Mouse (Mus musculus): Measurements from ENCODE around the gene Atp8b2. TPM values are rescaled to one million over a fixed set of nuclear protein-coding genes. Genes with fewer than 3 reads are reported as not detected.

Gene Atp8b2
- total and polyA plus RNA-seq, 2 experiments from 2014 or later, result 10.9 to 83.5 TPM

- Histone ChIP-seq H3K36me3 (ENCODE audit: insufficient read depth, low read length) (peaks cover 20% of the 10 kb centered on the region), H3K9ac (replicated peaks; ENCODE audit: low read length) (peak overlapping the region; percentile 93; the same call in 1 of the 2 replicates), H3K27ac (no peak overlapping the region), H3K4me2 (ENCODE audit: low read depth, low read length) (peak overlapping the region; percentile 73), H3K27me3 (ENCODE audit: insufficient read depth, low read length) (no peaks in the 10 kb centered on the region), H3K4me3 (ENCODE audit: low read length) (no peak overlapping the region), H3K9me3 (ENCODE audit: low read length) (no peaks in the 10 kb centered on the region), H3K4me1 (ENCODE audit: insufficient read depth, low read length) (peaks cover 30% of the 10 kb centered on the region)
- DNase-seq (ENCODE audit: low spot score) (no peak), ATAC-seq (no peak)
- 35% methylated on average over 4 of the region's 4 CpGs for WGBS
- no peak for TF ChIP-seq CTCF (IDR thresholded peaks at IDR 0.05; ENCODE audit: low read depth)
These were observed 1.9 kb downstream of the Atp8b2 start for GRCm38 (mm10) chr3:89961436-89961835.

- Histone ChIP-seq H3K4me3 (ENCODE audit: low read length) (peak overlapping the region; percentile 54), H3K4me2 (ENCODE audit: low read depth, low read length) (peak overlapping the region; percentile 73), H3K4me1 (ENCODE audit: insufficient read depth, low read length) (peaks cover 30% of the 10 kb centered on the region), H3K27ac (peak overlapping the region; percentile 70), H3K9me3 (ENCODE audit: low read length) (no peaks in the 10 kb centered on the region), H3K36me3 (ENCODE audit: insufficient read depth, low read length) (peaks cover 30% of the 10 kb centered on the region), H3K27me3 (ENCODE audit: insufficient read depth, low read length) (no peaks in the 10 kb centered on the region), H3K9ac (replicated peaks; ENCODE audit: low read length) (peak overlapping the region; percentile 67)
- TF ChIP-seq CTCF (IDR thresholded peaks at IDR 0.05; ENCODE audit: low read depth), result no peak
- ATAC-seq, result peak; percentile 91
- DNase-seq (ENCODE audit: low spot score), result peak; percentile 96
- WGBS, result under 1% methylated on average over 30 of the region's 30 CpGs
These were observed 2.8 kb downstream of the Atp8b2 start for GRCm38 (mm10) chr3:89960469-89960868.

- Histone ChIP-seq H3K9ac (replicated peaks; ENCODE audit: low read length) (peak overlapping the region; percentile 67), H3K4me3 (ENCODE audit: low read length) (peak overlapping the region; percentile 54), H3K27ac (peak overlapping the region; percentile 70), H3K36me3 (ENCODE audit: insufficient read depth, low read length) (peaks cover 34% of the 10 kb centered on the region), H3K4me1 (ENCODE audit: insufficient read depth, low read length) (peaks cover 22% of the 10 kb centered on the region), H3K27me3 (ENCODE audit: insufficient read depth, low read length) (no peaks in the 10 kb centered on the region), H3K9me3 (ENCODE audit: low read length) (no peaks in the 10 kb centered on the region), H3K4me2 (ENCODE audit: low read depth, low read length) (peak overlapping the region; percentile 73)
- ATAC-seq (peak; percentile 71), DNase-seq (ENCODE audit: low spot score) (peak; percentile 74)
- TF ChIP-seq CTCF (IDR thresholded peaks at IDR 0.05; ENCODE audit: low read depth), result no peak
- 45% methylated on average over 4 of the region's 4 CpGs for WGBS
These were observed 3.9 kb downstream of the Atp8b2 start for GRCm38 (mm10) chr3:89959435-89959834.

- Histone ChIP-seq H3K4me3 (ENCODE audit: low read length) (no peak overlapping the region), H3K27ac (0 out of 2 replicates have a peak overlapping the region, but pooled peaks have one; percentile 2), H3K27me3 (ENCODE audit: insufficient read depth, low read length) (no peaks in the 10 kb centered on the region), H3K9me3 (ENCODE audit: low read length) (no peaks in the 10 kb centered on the region), H3K4me1 (ENCODE audit: insufficient read depth, low read length) (peaks cover 15% of the 10 kb centered on the region), H3K4me2 (ENCODE audit: low read depth, low read length) (no peak overlapping the region), H3K36me3 (ENCODE audit: insufficient read depth, low read length) (peaks cover 49% of the 10 kb centered on the region), H3K9ac (replicated peaks; ENCODE audit: low read length) (no peak overlapping the region)
- TF ChIP-seq CTCF (IDR thresholded peaks at IDR 0.05; ENCODE audit: low read depth), result no peak
- WGBS, result 95% methylated on average over 9 of the region's 9 CpGs
- DNase-seq (ENCODE audit: low spot score) (no peak), ATAC-seq (no peak)
These were observed 5.4 kb downstream of the Atp8b2 start for GRCm38 (mm10) chr3:89957880-89958279.

- H3K27ac ChIP-seq, result no peak overlapping the region
- H3K4me1 ChIP-seq (ENCODE audit: insufficient read depth, low read length), result peaks cover 6% of the 10 kb centered on the region
- H3K36me3 ChIP-seq (ENCODE audit: insufficient read depth, low read length), result peaks cover 61% of the 10 kb centered on the region
- DNase-seq (ENCODE audit: low spot score) (no peak), ATAC-seq (no peak)
- H3K27me3 ChIP-seq (ENCODE audit: insufficient read depth, low read length), result no peaks in the 10 kb centered on the region
- no peak for TF ChIP-seq CTCF (IDR thresholded peaks at IDR 0.05; ENCODE audit: low read depth)
- no peak overlapping the region for H3K9ac ChIP-seq (replicated peaks; ENCODE audit: low read length)
- H3K4me2 ChIP-seq (ENCODE audit: low read depth, low read length), result no peak overlapping the region
- H3K9me3 ChIP-seq (ENCODE audit: low read length), result no peaks in the 10 kb centered on the region
- 92% methylated on average over 7 of the region's 7 CpGs for WGBS
- H3K4me3 ChIP-seq (ENCODE audit: low read length), result no peak overlapping the region
These were observed 6.9 kb downstream of the Atp8b2 start for GRCm38 (mm10) chr3:89956177-89956971.

GRCm38 (mm10) chr3:89953420-89953819 is 9.9 kb downstream of the Atp8b2 start:
- TF ChIP-seq CTCF (IDR thresholded peaks at IDR 0.05; ENCODE audit: low read depth), result peak; percentile 96
- Histone ChIP-seq H3K9ac (replicated peaks; ENCODE audit: low read length) (no peak overlapping the region), H3K27ac (no peak overlapping the region), H3K36me3 (ENCODE audit: insufficient read depth, low read length) (peaks cover 83% of the 10 kb centered on the region), H3K4me2 (ENCODE audit: low read depth, low read length) (no peak overlapping the region), H3K4me3 (ENCODE audit: low read length) (no peak overlapping the region), H3K9me3 (ENCODE audit: low read length) (no peaks in the 10 kb centered on the region), H3K4me1 (ENCODE audit: insufficient read depth, low read length) (no peaks in the 10 kb centered on the region; the same call in 1 of the 2 replicates), H3K27me3 (ENCODE audit: insufficient read depth, low read length) (no peaks in the 10 kb centered on the region)
- WGBS, result 3% methylated on average over 4 of the region's 4 CpGs
- ATAC-seq (peak; percentile 66), DNase-seq (ENCODE audit: low spot score) (peak; percentile 90)

- peaks cover 87% of the 10 kb centered on the region for H3K36me3 ChIP-seq (ENCODE audit: insufficient read depth, low read length)
- no peak overlapping the region for H3K4me3 ChIP-seq (ENCODE audit: low read length)
- no peaks in the 10 kb centered on the region for H3K27me3 ChIP-seq (ENCODE audit: insufficient read depth, low read length)
- no peaks in the 10 kb centered on the region for H3K9me3 ChIP-seq (ENCODE audit: low read length)
- no peak overlapping the region for H3K4me2 ChIP-seq (ENCODE audit: low read depth, low read length)
- TF ChIP-seq CTCF (IDR thresholded peaks at IDR 0.05; ENCODE audit: low read depth), result no peak
- no peak overlapping the region for H3K9ac ChIP-seq (replicated peaks; ENCODE audit: low read length)
- WGBS, result 59% methylated on average over 6 of the region's 6 CpGs
- DNase-seq (ENCODE audit: low spot score) (peak; percentile 46), ATAC-seq (no peak)
- no peak overlapping the region for H3K27ac ChIP-seq
- no peaks in the 10 kb centered on the region for H3K4me1 ChIP-seq (ENCODE audit: insufficient read depth, low read length)
These were observed 14.7 kb downstream of the Atp8b2 start for GRCm38 (mm10) chr3:89948655-89949054.
